Comparison of ENCODE assay signal across 28 mouse cellular contexts in the genomic region with DNA sequence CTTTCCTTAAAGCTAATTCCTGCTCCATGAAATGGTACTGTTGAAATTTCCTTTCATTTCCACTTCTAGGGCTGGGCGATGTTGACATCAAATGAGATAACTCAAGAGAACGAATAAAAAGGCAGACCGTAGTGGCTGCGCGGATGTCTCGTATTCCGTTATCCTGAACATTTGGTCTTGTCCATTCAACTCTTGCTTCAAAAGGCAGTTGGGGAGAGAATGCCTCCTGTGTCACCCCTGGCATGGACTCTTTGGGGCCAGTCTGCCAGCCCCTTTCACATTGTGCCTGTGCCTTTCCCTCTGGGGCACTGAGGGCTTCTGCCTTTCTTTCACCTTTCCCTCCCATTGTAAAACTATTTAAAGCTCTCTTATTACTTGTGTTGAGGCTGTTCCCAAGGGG.
"Had no signal": no experiment of that assay in that cellular context is flagged by ENCODE, and none has a peak within 500 bp of the region (broad histone marks: within the 10 kb centered on the region; RNA-seq: fewer than 3 reads in every experiment).

No protein-coding gene starts in this region.

- H3K27ac ChIP-seq: embryonic facial prominence, embryonic 10.5 days; embryonic facial prominence, embryonic 12.5 days; embryonic facial prominence, embryonic 13.5 days; embryonic facial prominence, embryonic 15.5 days; forebrain, embryonic 10.5 days; forebrain, embryonic 12.5 days; forebrain, embryonic 13.5 days; forebrain, embryonic 15.5 days; gastrocnemius, adult 2 months had no signal

- H3K9ac ChIP-seq: embryonic facial prominence, embryonic 12.5 days; embryonic facial prominence, embryonic 13.5 days; embryonic facial prominence, embryonic 15.5 days; forebrain, embryonic 12.5 days; forebrain, embryonic 13.5 days; forebrain, embryonic 15.5 days; forebrain, postnatal 0 days had no signal

- H3K9me3 ChIP-seq: embryonic facial prominence, embryonic 10.5 days; embryonic facial prominence, embryonic 12.5 days; embryonic facial prominence, embryonic 13.5 days; embryonic facial prominence, embryonic 15.5 days; forebrain, embryonic 10.5 days; forebrain, embryonic 12.5 days; forebrain, embryonic 13.5 days; forebrain, embryonic 15.5 days had no signal

- H3K4me3 ChIP-seq: embryonic facial prominence, embryonic 10.5 days; embryonic facial prominence, embryonic 12.5 days; embryonic facial prominence, embryonic 13.5 days; embryonic facial prominence, embryonic 15.5 days; erythroblast, embryonic 14.5 days; forebrain, embryonic 10.5 days; forebrain, embryonic 12.5 days; forebrain, embryonic 13.5 days; forebrain, embryonic 15.5 days; gastrocnemius, adult 2 months had no signal

- DNase-seq: cerebellum, adult 18-20 months; cerebellum, adult 2 months; cerebellum, adult 8-10 months; cerebellum, adult 9-10 months; cerebellum, adult 9-11 months; cerebellum, postnatal 10 days; cerebellum, postnatal 14 days; cerebellum, postnatal 25 days; cerebellum, postnatal 36 days; embryo, embryonic 11 days; forebrain, postnatal 0 days; gastrocnemius, adult 2 months; gastrocnemius, postnatal 10 days; gastrocnemius, postnatal 14 days; gastrocnemius, postnatal 25 days; gastrocnemius, postnatal 36 days; heart, adult 18-20 months had no signal

- H3K36me3 ChIP-seq: embryonic facial prominence, embryonic 10.5 days; embryonic facial prominence, embryonic 12.5 days; embryonic facial prominence, embryonic 13.5 days; embryonic facial prominence, embryonic 15.5 days; forebrain, embryonic 10.5 days; forebrain, embryonic 12.5 days; forebrain, embryonic 15.5 days had no signal

- ATAC-seq: forebrain, embryonic 13.5 days; forebrain, embryonic 14.5 days; forebrain, embryonic 15.5 days; forebrain, embryonic 16.5 days; forebrain, postnatal 0 days had no signal

- H3K4me2 ChIP-seq: embryonic facial prominence, embryonic 12.5 days; embryonic facial prominence, embryonic 13.5 days; embryonic facial prominence, embryonic 15.5 days; forebrain, embryonic 12.5 days; forebrain, embryonic 13.5 days; forebrain, embryonic 15.5 days had no signal

- H3K27me3 ChIP-seq: embryonic facial prominence, embryonic 12.5 days; embryonic facial prominence, embryonic 13.5 days; embryonic facial prominence, embryonic 15.5 days; forebrain, embryonic 13.5 days; forebrain, embryonic 15.5 days had no signal

- H3K4me1 ChIP-seq: embryonic facial prominence, embryonic 15.5 days had no signal
